Mouse (Mus musculus) bone marrow, adult 2 months (tissue): ENCODE results near the gene Artn.

Experiments
- CTCF ChIP-seq: fragments of 200-500 bp; IDR thresholded peaks from 2 replicates; pipeline ENCODE4 v1.5.1; 2011; ENCODE audit warnings: low read length, control low read depth; ENCODE audit not compliant: control insufficient read depth, insufficient read depth
- POLR2A ChIP-seq: fragments of 200-500 bp; IDR thresholded peaks from 2 replicates; pipeline ENCODE4 v1.6.1; 2011; ENCODE audit warnings: low read depth, mild to moderate bottlenecking, control low read depth, low read length, borderline replicate concordance; ENCODE audit not compliant: control insufficient read depth

GRCm38 (mm10) chr4:117884146-117884545 lies 45.4 kb downstream of the Artn start:
- TF ChIP-seq CTCF (no peak), POLR2A (no peak)
